Mouse (Mus musculus) hindbrain, embryonic 14.5 days (tissue): ENCODE results near the gene Hck. TPM values are rescaled to one million over a fixed set of nuclear protein-coding genes. Genes with fewer than 3 reads are reported as not detected.

Experiments used
- ATAC-seq: fragments of 200-750 bp; cut with Nextera tagmentation; 2 replicates; pipeline ENCODE4 v1.8.0; 2017; ENCODE audit warnings: moderate number of reproducible peaks, mild to moderate bottlenecking, moderate TSS enrichment, moderate library complexity; ENCODE audit not compliant: low FRiP score
- DNase-seq: peaks from one replicate; pipeline ENCODE4 v3.0.0-alpha.2; 2015; ENCODE audit warnings: low spot score
- H3K27ac ChIP-seq: fragments of 300-500 bp; sonication (generic); 2 replicates; pipeline ENCODE4 v1.5.1; 2014; ENCODE audit warnings: mild to moderate bottlenecking, moderate library complexity
- H3K27me3 ChIP-seq: fragments of 300-500 bp; sonication (generic); 2 replicates; pipeline ENCODE4 v1.6.1; 2014; ENCODE audit warnings: mild to moderate bottlenecking, low read length, mixed read lengths; ENCODE audit not compliant: control insufficient read depth, insufficient read depth
- H3K36me3 ChIP-seq: fragments of 300-500 bp; sonication (generic); replicated peaks from 2 replicates; pipeline ENCODE4 v1.6.1; 2014; ENCODE audit not compliant: control insufficient read depth, insufficient read depth
- H3K4me1 ChIP-seq: fragments of 300-500 bp; sonication (generic); replicated peaks from 2 replicates; pipeline ENCODE4 v1.6.1; 2014; ENCODE audit warnings: antibody characterized with exemption, low read length, mixed read lengths; ENCODE audit not compliant: control insufficient read depth, insufficient read depth
- H3K4me2 ChIP-seq: fragments of 300-500 bp; sonication (generic); replicated peaks from 2 replicates; pipeline ENCODE4 v1.6.1; 2014; ENCODE audit warnings: mild to moderate bottlenecking, moderate library complexity
- H3K4me3 ChIP-seq: fragments of 300-500 bp; sonication (generic); replicated peaks from 2 replicates; pipeline ENCODE4 v1.5.1; 2014; ENCODE audit warnings: mild to moderate bottlenecking, low read length
- H3K9ac ChIP-seq: fragments of 300-500 bp; sonication (generic); 2 replicates; pipeline ENCODE4 v1.6.1; 2014
- H3K9me3 ChIP-seq: fragments of 300-500 bp; sonication (generic); 2 replicates; pipeline ENCODE4 v1.6.1; 2016; ENCODE audit warnings: low read length; ENCODE audit not compliant: control insufficient read depth
- WGBS: fragments of 180-500 bp; shearing (Covaris S2); extraction: QIAGEN DNeasy Blood & Tissue Kit; methylation state at CpG from one replicate; pipeline ENCODE4 v1.1.7; 2014; 5-methylcytosine and 5-hydroxymethylcytosine counted together
- polyA plus RNA-seq: library from polyadenylated mRNA; unstranded; fragments of >200 nt; fragmentation: Nextera tagmentation; extraction: Ambion mirVana; gene quantifications from 2 replicates; pipeline ENCODE4 v1.2.1, GENCODE M21; 2014

Gene Hck
- polyA plus RNA-seq, 1 experiment from 2014 or later = 2.2 TPM

GRCm38 (mm10) chr2:153139158-153139557 lies 30.9 kb downstream of the Hck start:
- no peak overlapping the region for H3K27ac ChIP-seq
- no peaks in the 10 kb centered on the region for H3K36me3 ChIP-seq
- no peak overlapping the region for H3K4me3 ChIP-seq
- H3K9ac ChIP-seq = no peak overlapping the region
- no peaks in the 10 kb centered on the region for H3K27me3 ChIP-seq
- H3K9me3 ChIP-seq = no peaks in the 10 kb centered on the region
- no peak for DNase-seq
- no peaks in the 10 kb centered on the region for H3K4me1 ChIP-seq
- H3K4me2 ChIP-seq = no peak overlapping the region
- 82% methylated on average over 7 of the region's 7 CpGs for WGBS
- ATAC-seq = no peak

GRCm38 (mm10) chr2:153139996-153140613 lies 31.8 kb downstream of the Hck start:
- H3K9ac ChIP-seq = no peak overlapping the region
- H3K27me3 ChIP-seq = no peaks in the 10 kb centered on the region
- H3K36me3 ChIP-seq = no peaks in the 10 kb centered on the region
- 13% methylated on average over 9 of the region's 9 CpGs for WGBS
- peak overlapping the region; percentile 32; the same call in 1 of the 2 replicates for H3K27ac ChIP-seq
- H3K4me2 ChIP-seq = no peak overlapping the region
- ATAC-seq (peak; percentile 81; the same call in 1 of the 2 replicates), DNase-seq (peak; percentile 57)
- no peaks in the 10 kb centered on the region for H3K4me1 ChIP-seq
- no peaks in the 10 kb centered on the region for H3K9me3 ChIP-seq
- no peak overlapping the region for H3K4me3 ChIP-seq

GRCm38 (mm10) chr2:153142620-153143199 lies 34.4 kb downstream of the Hck start:
- Histone ChIP-seq H3K27ac (no peak overlapping the region), H3K27me3 (no peaks in the 10 kb centered on the region), H3K9ac (no peak overlapping the region), H3K4me1 (no peaks in the 10 kb centered on the region), H3K4me2 (no peak overlapping the region), H3K4me3 (no peak overlapping the region), H3K9me3 (no peaks in the 10 kb centered on the region), H3K36me3 (no peaks in the 10 kb centered on the region)
- 31% methylated on average over 10 of the region's 10 CpGs for WGBS
- ATAC-seq (no peak), DNase-seq (peak; percentile 85)

- H3K36me3 ChIP-seq = no peaks in the 10 kb centered on the region
- H3K4me2 ChIP-seq = no peak overlapping the region
- ATAC-seq (no peak), DNase-seq (no peak)
- WGBS = 77% methylated on average over 5 of the region's 5 CpGs
- no peaks in the 10 kb centered on the region for H3K9me3 ChIP-seq
- no peaks in the 10 kb centered on the region for H3K27me3 ChIP-seq
- H3K4me1 ChIP-seq = no peaks in the 10 kb centered on the region
- no peak overlapping the region for H3K27ac ChIP-seq
- no peak overlapping the region for H3K9ac ChIP-seq
- no peak overlapping the region for H3K4me3 ChIP-seq
Measured at GRCm38 (mm10) chr2:153145346-153145745, 37.1 kb downstream of the Hck start.

GRCm38 (mm10) chr2:153147236-153147635 lies 39.0 kb downstream of the Hck start:
- H3K9ac ChIP-seq = no peak overlapping the region
- no peak overlapping the region for H3K27ac ChIP-seq
- no peaks in the 10 kb centered on the region for H3K36me3 ChIP-seq
- no peak for ATAC-seq
- no peaks in the 10 kb centered on the region for H3K9me3 ChIP-seq
- H3K27me3 ChIP-seq = no peaks in the 10 kb centered on the region
- no peak for DNase-seq
- no peak overlapping the region for H3K4me3 ChIP-seq
- no peak overlapping the region for H3K4me2 ChIP-seq
- no peaks in the 10 kb centered on the region for H3K4me1 ChIP-seq
- WGBS = 78% methylated on average over 3 of the region's 3 CpGs

DNA sequence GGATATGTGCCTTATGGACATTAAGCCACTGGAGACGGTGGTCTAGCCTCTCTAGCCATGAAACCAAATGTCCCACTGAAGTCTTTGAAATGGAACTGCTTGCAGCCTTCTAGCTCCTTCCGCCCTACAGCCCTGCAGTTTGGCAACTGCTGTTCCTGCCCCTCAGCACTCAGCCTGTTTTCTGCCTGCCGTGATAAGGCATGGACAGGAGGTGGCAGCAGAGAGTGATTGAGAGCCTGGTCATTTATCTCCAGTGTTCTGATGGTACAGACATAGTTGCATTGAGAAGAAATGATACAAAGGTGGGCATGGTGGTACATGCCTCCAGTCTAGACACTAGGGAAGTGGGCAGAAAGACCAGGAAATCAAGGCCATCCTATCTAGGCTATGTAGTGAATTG lies 39.4 kb downstream of the Hck start:
- Histone ChIP-seq H3K4me1 (no peaks in the 10 kb centered on the region), H3K9me3 (no peaks in the 10 kb centered on the region), H3K27ac (no peak overlapping the region), H3K9ac (no peak overlapping the region), H3K4me2 (no peak overlapping the region), H3K4me3 (no peak overlapping the region), H3K27me3 (no peaks in the 10 kb centered on the region), H3K36me3 (no peaks in the 10 kb centered on the region)
- DNase-seq (peak; percentile 74), ATAC-seq (no peak)
- WGBS = 34% methylated on average over 3 of the region's 3 CpGs

- H3K4me1 ChIP-seq = no peaks in the 10 kb centered on the region
- no peak overlapping the region for H3K27ac ChIP-seq
- no peak overlapping the region for H3K4me2 ChIP-seq
- WGBS = 90% methylated on average over 3 of the region's 3 CpGs
- H3K9me3 ChIP-seq = no peaks in the 10 kb centered on the region
- H3K4me3 ChIP-seq = no peak overlapping the region
- no peak for ATAC-seq
- no peak for DNase-seq
- no peaks in the 10 kb centered on the region for H3K36me3 ChIP-seq
- no peak overlapping the region for H3K9ac ChIP-seq
- no peaks in the 10 kb centered on the region for H3K27me3 ChIP-seq
Measured at GRCm38 (mm10) chr2:153149742-153150141, 41.5 kb downstream of the Hck start.

DNA sequence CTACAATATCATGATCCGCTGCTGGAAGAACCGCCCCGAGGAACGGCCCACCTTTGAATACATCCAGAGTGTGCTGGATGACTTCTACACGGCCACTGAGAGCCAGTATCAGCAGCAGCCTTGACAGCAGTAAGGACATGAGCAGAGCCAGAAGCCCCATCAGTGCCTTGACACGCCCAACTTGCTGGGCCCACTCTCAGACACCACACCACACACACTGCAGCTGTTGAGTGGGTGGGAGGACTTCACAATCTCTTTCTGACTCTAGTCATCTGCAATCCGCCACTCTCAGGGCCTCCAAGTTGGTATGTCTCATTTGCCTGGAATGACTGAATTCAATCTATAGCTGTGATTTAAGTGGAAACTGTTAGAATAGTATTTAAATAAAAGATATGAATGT lies 42.8 kb downstream of the Hck start:
- WGBS = 86% methylated on average over 7 of the region's 7 CpGs
- no peaks in the 10 kb centered on the region for H3K27me3 ChIP-seq

GRCm38 (mm10) chr2:153151926-153152665 lies 43.8 kb downstream of the Hck start:
- DNase-seq = no peak
- H3K9me3 ChIP-seq = no peaks in the 10 kb centered on the region
- no peaks in the 10 kb centered on the region for H3K27me3 ChIP-seq
- H3K4me1 ChIP-seq = no peaks in the 10 kb centered on the region
- H3K9ac ChIP-seq = no peak overlapping the region
- no peak overlapping the region for H3K4me2 ChIP-seq
- no peak overlapping the region for H3K27ac ChIP-seq
- WGBS = 86% methylated on average over 8 of the region's 8 CpGs
- ATAC-seq = no peak
- H3K4me3 ChIP-seq = no peak overlapping the region
- H3K36me3 ChIP-seq = no peaks in the 10 kb centered on the region

More for the DNA sequence above, 42.8 kb downstream of the Hck start:
- no peak for ATAC-seq
- Histone ChIP-seq H3K36me3 (no peaks in the 10 kb centered on the region), H3K9ac (no peak overlapping the region), H3K9me3 (no peaks in the 10 kb centered on the region), H3K4me2 (no peak overlapping the region), H3K4me1 (no peaks in the 10 kb centered on the region), H3K4me3 (no peak overlapping the region), H3K27ac (no peak overlapping the region)
- DNase-seq = no peak
